Mouse (Mus musculus) limb, embryonic 14.5 days (tissue): ENCODE results near the gene Gpr157. TPM values are rescaled to one million over a fixed set of nuclear protein-coding genes. Genes with fewer than 3 reads are reported as not detected.

Experiments
- ATAC-seq: fragments of 200-750 bp; cut with Nextera tagmentation; 2 replicates; pipeline ENCODE4 v1.8.0; 2017; ENCODE audit warnings: low read depth, moderate number of reproducible peaks, moderate TSS enrichment; ENCODE audit not compliant: low FRiP score
- DNase-seq: peaks from one replicate; pipeline ENCODE4 v3.0.0-alpha.2; 2015; ENCODE audit warnings: low spot score
- H3K27ac ChIP-seq: fragments of 300-500 bp; sonication (generic); replicated peaks from 2 replicates; pipeline ENCODE4 v1.5.1; 2014; ENCODE audit warnings: low read depth, mild to moderate bottlenecking, low read length, moderate library complexity, mixed read lengths
- H3K27me3 ChIP-seq: fragments of 300-500 bp; sonication (generic); 2 replicates; pipeline ENCODE4 v1.6.1; 2014; ENCODE audit warnings: low read length, mixed read lengths; ENCODE audit not compliant: control insufficient read depth, insufficient read depth
- H3K36me3 ChIP-seq: fragments of 300-500 bp; sonication (generic); 2 replicates; pipeline ENCODE4 v1.6.1; 2014; ENCODE audit warnings: mild to moderate bottlenecking, low read length, moderate library complexity, mixed read lengths; ENCODE audit not compliant: control insufficient read depth, insufficient read depth
- H3K4me1 ChIP-seq: fragments of 300-500 bp; sonication (generic); 2 replicates; pipeline ENCODE4 v1.6.1; 2014; ENCODE audit warnings: antibody characterized with exemption, low read length, mixed read lengths; ENCODE audit not compliant: control insufficient read depth, insufficient read depth
- H3K4me2 ChIP-seq: fragments of 300-500 bp; sonication (generic); replicated peaks from 2 replicates; pipeline ENCODE4 v1.6.1; 2014; ENCODE audit warnings: low read depth, mild to moderate bottlenecking, low read length, moderate library complexity; ENCODE audit not compliant: severe bottlenecking
- H3K4me3 ChIP-seq: fragments of 300-500 bp; sonication (generic); replicated peaks from 2 replicates; pipeline ENCODE4 v1.5.1; 2014; ENCODE audit warnings: low read length
- H3K9ac ChIP-seq: fragments of 300-500 bp; sonication (generic); 2 replicates; pipeline ENCODE4 v1.6.1; 2014; ENCODE audit warnings: mild to moderate bottlenecking, low read depth, low read length, moderate library complexity; ENCODE audit not compliant: severe bottlenecking
- H3K9me3 ChIP-seq: fragments of 300-500 bp; sonication (generic); 2 replicates; pipeline ENCODE4 v1.6.1; 2016; ENCODE audit warnings: low read length; ENCODE audit not compliant: control insufficient read depth
- POLR2A ChIP-seq: fragments of 200-500 bp; IDR thresholded peaks from 2 replicates; pipeline ENCODE4 v1.8.0; 2012; ENCODE audit warnings: inconsistent platforms, mild to moderate bottlenecking, moderate library complexity, borderline replicate concordance; ENCODE audit not compliant: insufficient read depth, insufficient read length; ENCODE audit errors: extremely low read depth
- WGBS: fragments of 180-500 bp; shearing (Covaris S2); extraction: QIAGEN DNeasy Blood & Tissue Kit; methylation state at CpG from one replicate; pipeline ENCODE4 v1.1.7; 2014; 5-methylcytosine and 5-hydroxymethylcytosine counted together
- polyA plus RNA-seq, 2 experiments: library from polyadenylated mRNA; depleted of rRNA in 1 of 2; stranded (reverse) in 1 of 2; unstranded in 1 of 2; fragments of >200 nt; fragmentation: Nextera tagmentation in 1 of 2; extraction: Ambion mirVana in 1 of 2; gene quantifications; 2 replicates each; pipeline versions ENCODE4 v1.2.1 to v1.2.3; 2012 to 2014

Gene Gpr157
- polyA plus RNA-seq, 2 experiments, result 0.52 to 3.8 TPM

- Histone ChIP-seq H3K4me2 (peak within 1 kb of the TSS; percentile 35), H3K4me3 (no peak within 1 kb of the TSS), H3K27ac (peak within 1 kb of the TSS; percentile 6; the same call in 1 of the 2 replicates), H3K27me3 (no peaks in the 10 kb centered on the region), H3K4me1 (peaks cover 13% of the 10 kb centered on the region), H3K36me3 (no peaks in the 10 kb centered on the region), H3K9me3 (no peaks in the 10 kb centered on the region), H3K9ac (no peak within 1 kb of the TSS)
- TF ChIP-seq POLR2A, result no peak
- DNase-seq (no peak), ATAC-seq (peak; percentile 11; the same call in 1 of the 2 replicates)
- WGBS, result 7% methylated on average over 13 of the region's 15 CpGs
Measured at GRCm38 (mm10) chr4:150119055-150119454, 31.9 kb downstream of the Gpr157 start, which contains the start of gene Slc2a5. TSS of gene Slc2a5 (plus strand) at chr4:150119283.

- Histone ChIP-seq H3K36me3 (no peaks in the 10 kb centered on the region), H3K27me3 (no peaks in the 10 kb centered on the region), H3K27ac (no peak overlapping the region), H3K9me3 (no peaks in the 10 kb centered on the region), H3K4me3 (no peak overlapping the region), H3K4me1 (peaks cover 13% of the 10 kb centered on the region), H3K4me2 (peak overlapping the region; percentile 35; the same call in 1 of the 2 replicates), H3K9ac (no peak overlapping the region)
- TF ChIP-seq POLR2A, result no peak
- no peak for ATAC-seq
- WGBS, result 49% methylated on average over 14 of the region's 14 CpGs
- DNase-seq, result no peak
Measured at GRCm38 (mm10) chr4:150119640-150120039, 32.5 kb downstream of the Gpr157 start.

GRCm38 (mm10) chr4:150120173-150120833, 33.1 kb downstream of the Gpr157 start:
- Histone ChIP-seq H3K27ac (peak overlapping the region; percentile 6; the same call in 1 of the 2 replicates), H3K27me3 (no peaks in the 10 kb centered on the region), H3K9ac (no peak overlapping the region), H3K9me3 (no peaks in the 10 kb centered on the region), H3K36me3 (no peaks in the 10 kb centered on the region), H3K4me2 (peak overlapping the region; percentile 30; the same call in 1 of the 2 replicates), H3K4me1 (peaks cover 13% of the 10 kb centered on the region), H3K4me3 (peak overlapping the region; percentile 13; the same call in 1 of the 2 replicates)
- 23% methylated on average over 15 of the region's 15 CpGs for WGBS
- peak; percentile 68; the same call in 1 of the 2 replicates for ATAC-seq
- TF ChIP-seq POLR2A, result no peak
- peak; percentile 15 for DNase-seq

GRCm38 (mm10) chr4:150121430-150121829, 34.3 kb downstream of the Gpr157 start:
- Histone ChIP-seq H3K27ac (no peak overlapping the region), H3K4me2 (no peak overlapping the region), H3K4me3 (no peak overlapping the region), H3K36me3 (no peaks in the 10 kb centered on the region), H3K9me3 (no peaks in the 10 kb centered on the region), H3K27me3 (no peaks in the 10 kb centered on the region), H3K4me1 (peaks cover 13% of the 10 kb centered on the region), H3K9ac (no peak overlapping the region)
- no peak for DNase-seq
- no peak for ATAC-seq
- TF ChIP-seq POLR2A, result no peak
- WGBS, result 73% methylated on average over 8 of the region's 8 CpGs

- H3K4me2 ChIP-seq, result no peak overlapping the region
- DNase-seq, result no peak
- no peak overlapping the region for H3K9ac ChIP-seq
- no peaks in the 10 kb centered on the region for H3K36me3 ChIP-seq
- no peaks in the 10 kb centered on the region for H3K9me3 ChIP-seq
- no peak overlapping the region for H3K27ac ChIP-seq
- 71% methylated on average over 3 of the region's 3 CpGs for WGBS
- no peak overlapping the region for H3K4me3 ChIP-seq
- no peaks in the 10 kb centered on the region for H3K27me3 ChIP-seq
- ATAC-seq, result no peak
- TF ChIP-seq POLR2A, result no peak
- H3K4me1 ChIP-seq, result peaks cover 13% of the 10 kb centered on the region
Measured at GRCm38 (mm10) chr4:150122476-150122875, 35.3 kb downstream of the Gpr157 start.
